Mouse (Mus musculus) stomach, embryonic 15.5 days (tissue): ENCODE measurements around the gene Asic1. TPM values are rescaled to one million over a fixed set of nuclear protein-coding genes. Genes with fewer than 3 reads are reported as not detected.

ENCODE experiments used
- ATAC-seq: fragments of 200-750 bp; cut with Nextera tagmentation; 2 replicates; pipeline ENCODE4 v1.8.0; 2017; ENCODE audit warnings: low read depth, moderate number of reproducible peaks, moderate TSS enrichment; ENCODE audit not compliant: insufficient read depth, low FRiP score
- H3K27ac ChIP-seq: fragments of 300-500 bp; sonication (generic); 2 replicates; pipeline ENCODE4 v1.5.1; 2015; ENCODE audit warnings: mild to moderate bottlenecking, inconsistent platforms
- H3K27me3 ChIP-seq: fragments of 300-500 bp; sonication (generic); replicated peaks from 2 replicates; pipeline ENCODE4 v1.6.1; 2015; ENCODE audit warnings: inconsistent platforms
- H3K36me3 ChIP-seq: fragments of 300-500 bp; sonication (generic); 2 replicates; pipeline ENCODE4 v1.6.1; 2015; ENCODE audit warnings: inconsistent platforms
- H3K4me1 ChIP-seq: fragments of 300-500 bp; sonication (generic); 2 replicates; pipeline ENCODE4 v1.6.1; 2015; ENCODE audit warnings: inconsistent platforms
- H3K4me2 ChIP-seq: fragments of 300-500 bp; sonication (generic); 2 replicates; pipeline ENCODE4 v1.6.1; 2015; ENCODE audit warnings: mild to moderate bottlenecking, inconsistent platforms
- H3K4me3 ChIP-seq: fragments of 300-500 bp; sonication (generic); replicated peaks from 2 replicates; pipeline ENCODE4 v1.5.1; 2015; ENCODE audit warnings: inconsistent platforms
- H3K9ac ChIP-seq: fragments of 300-500 bp; sonication (generic); 2 replicates; pipeline ENCODE4 v1.6.1; 2015; ENCODE audit warnings: inconsistent platforms
- H3K9me3 ChIP-seq: fragments of 300-500 bp; sonication (generic); 2 replicates; pipeline ENCODE4 v1.6.1; 2016; ENCODE audit warnings: inconsistent platforms
- WGBS: fragments of 180-500 bp; shearing (Covaris S2); methylation state at CpG from one replicate; pipeline ENCODE4 v1.1.7; 2015; 5-methylcytosine and 5-hydroxymethylcytosine counted together
- polyA plus RNA-seq: library from polyadenylated mRNA; unstranded; fragments of >200 nt; fragmentation: Nextera tagmentation; extraction: Ambion mirVana; gene quantifications from 2 replicates; pipeline ENCODE4 v1.2.1, GENCODE M21; 2015

Gene Asic1
- polyA plus RNA-seq, 1 experiment from 2014 or later = 1.6 TPM

DNA sequence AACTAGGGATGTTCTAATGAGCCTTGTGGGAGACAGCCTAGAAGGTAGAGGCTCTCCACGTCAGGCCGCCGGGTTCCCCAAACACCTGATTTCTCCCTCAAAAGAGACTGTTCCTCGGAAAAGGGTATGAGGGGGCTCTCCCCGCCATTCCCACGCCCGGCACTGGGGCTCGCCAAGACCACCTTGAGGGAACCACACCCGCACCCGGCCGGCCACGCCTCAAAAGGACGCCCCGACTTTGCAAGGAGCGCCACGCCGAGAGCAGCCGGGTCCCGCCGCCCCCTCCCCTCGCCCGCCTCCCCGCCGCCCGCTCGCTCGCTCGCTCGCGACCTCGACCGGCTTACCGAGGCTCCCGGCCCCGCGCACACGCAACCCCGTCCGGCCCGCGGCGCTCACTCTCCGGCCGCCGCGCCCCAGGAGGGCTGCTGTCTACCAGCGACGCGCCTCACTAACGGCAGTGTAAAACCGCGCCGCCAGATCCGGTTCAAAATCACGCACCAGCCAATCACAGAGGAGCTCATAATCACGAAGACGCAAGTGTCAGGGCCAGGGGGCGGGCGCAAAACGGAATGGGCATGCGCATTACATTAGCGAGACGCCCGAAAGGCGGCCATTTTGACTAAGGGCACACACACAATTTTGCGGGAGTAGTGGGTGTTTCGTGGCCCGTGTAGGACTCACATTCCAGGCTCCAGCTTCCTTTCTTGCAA is 18.9 kb upstream of the Asic1 start, which contains the start of gene Racgap1:
Racgap1 (minus strand) TSS at position 494 of the 710 bp plus-strand sequence.
- peaks cover 17% of the 10 kb centered on the region for H3K27me3 ChIP-seq
- ATAC-seq = peak; percentile 94
- H3K4me3 ChIP-seq = peak within 1 kb of the TSS; percentile 87
- H3K9ac ChIP-seq = peak within 1 kb of the TSS; percentile 61
- no peaks in the 10 kb centered on the region for H3K9me3 ChIP-seq
- peak within 1 kb of the TSS; percentile 45 for H3K27ac ChIP-seq
- H3K4me1 ChIP-seq = peaks cover 31% of the 10 kb centered on the region
- peak within 1 kb of the TSS; percentile 82 for H3K4me2 ChIP-seq
- H3K36me3 ChIP-seq = no peaks in the 10 kb centered on the region
- WGBS = under 1% methylated on average over 56 of the region's 68 CpGs

DNA sequence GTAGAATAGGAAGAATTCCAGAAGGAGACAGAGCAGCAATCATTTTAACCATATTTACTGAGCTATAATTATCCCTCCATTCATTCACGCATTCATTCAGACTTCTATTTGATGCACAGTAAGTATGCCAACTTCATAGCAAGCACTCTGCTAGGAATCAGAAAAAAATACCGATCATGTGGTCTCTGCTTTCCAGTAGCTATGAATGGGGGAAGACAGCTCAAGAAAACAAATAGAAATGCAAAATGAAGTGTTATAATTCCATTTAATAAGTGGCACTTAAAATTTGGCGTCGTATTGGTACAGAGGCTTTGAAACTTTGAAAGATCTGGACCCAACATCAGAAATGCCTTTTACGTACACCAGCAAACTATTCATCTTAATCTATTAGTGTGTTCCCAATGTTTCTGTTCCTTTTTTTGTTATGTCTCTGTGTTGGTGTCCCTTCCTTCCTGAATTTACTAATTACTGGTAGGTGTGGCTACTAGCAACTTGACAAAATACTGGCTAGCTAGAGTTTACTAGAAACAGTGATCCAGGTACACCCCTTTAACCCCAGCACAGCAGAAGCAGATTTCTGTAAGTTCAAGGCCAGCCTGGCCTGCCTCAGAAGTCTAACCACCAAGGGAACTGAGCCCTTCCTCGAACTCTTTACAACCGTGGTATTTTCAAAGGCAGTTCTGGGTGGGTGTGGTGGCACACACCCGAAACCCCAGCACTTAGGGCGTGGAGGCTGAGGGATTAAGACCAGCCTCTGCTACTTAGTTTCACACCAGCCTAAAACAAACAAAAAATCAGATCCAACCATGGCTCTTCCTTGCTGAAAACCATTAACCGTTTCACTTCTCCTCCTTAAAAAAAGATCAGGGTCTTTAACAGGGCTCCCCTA is 17.9 kb upstream of the Asic1 start:
- H3K4me1 ChIP-seq = peaks cover 31% of the 10 kb centered on the region
- WGBS = 55% methylated on average over 10 of the region's 10 CpGs
- H3K9me3 ChIP-seq = no peaks in the 10 kb centered on the region
- ATAC-seq = no peak
- peak overlapping the region; percentile 82 for H3K4me2 ChIP-seq
- 0 out of 2 replicates have a peak overlapping the region, but pooled peaks have one; percentile 24 for H3K27ac ChIP-seq
- H3K27me3 ChIP-seq = peaks cover 22% of the 10 kb centered on the region
- peak overlapping the region; percentile 87 for H3K4me3 ChIP-seq
- H3K36me3 ChIP-seq = no peaks in the 10 kb centered on the region
- no peak overlapping the region for H3K9ac ChIP-seq

DNA sequence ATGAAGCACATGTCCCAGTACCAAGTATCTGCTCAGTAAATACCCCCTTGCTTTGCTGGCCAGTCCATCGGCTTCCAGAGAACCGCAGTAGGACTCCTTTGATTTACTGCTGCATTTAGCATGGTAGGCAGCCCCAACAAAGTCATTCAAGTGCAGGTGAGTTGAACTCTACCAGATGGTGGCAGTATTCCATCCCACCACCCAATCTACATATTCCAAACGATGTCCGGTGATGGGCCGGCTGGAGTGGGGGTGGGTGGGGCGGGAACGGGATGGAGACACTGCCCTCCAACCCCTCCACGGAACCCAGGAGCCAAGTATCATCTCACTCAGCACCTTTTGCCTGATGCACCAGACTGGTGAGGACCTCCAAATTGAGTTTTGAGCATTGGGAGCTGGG is 16.9 kb upstream of the Asic1 start:
- H3K9ac ChIP-seq = no peak overlapping the region
- H3K4me2 ChIP-seq = peak overlapping the region; percentile 46
- no peaks in the 10 kb centered on the region for H3K9me3 ChIP-seq
- 9% methylated on average over 8 of the region's 8 CpGs for whole genome bisulfite sequencing
- H3K4me1 ChIP-seq = peaks cover 29% of the 10 kb centered on the region
- ATAC-seq = no peak
- 0 out of 2 replicates have a peak overlapping the region, but pooled peaks have one; percentile 24 for H3K27ac ChIP-seq
- H3K36me3 ChIP-seq = no peaks in the 10 kb centered on the region
- H3K27me3 ChIP-seq = peaks cover 22% of the 10 kb centered on the region
- H3K4me3 ChIP-seq = no peak overlapping the region

DNA sequence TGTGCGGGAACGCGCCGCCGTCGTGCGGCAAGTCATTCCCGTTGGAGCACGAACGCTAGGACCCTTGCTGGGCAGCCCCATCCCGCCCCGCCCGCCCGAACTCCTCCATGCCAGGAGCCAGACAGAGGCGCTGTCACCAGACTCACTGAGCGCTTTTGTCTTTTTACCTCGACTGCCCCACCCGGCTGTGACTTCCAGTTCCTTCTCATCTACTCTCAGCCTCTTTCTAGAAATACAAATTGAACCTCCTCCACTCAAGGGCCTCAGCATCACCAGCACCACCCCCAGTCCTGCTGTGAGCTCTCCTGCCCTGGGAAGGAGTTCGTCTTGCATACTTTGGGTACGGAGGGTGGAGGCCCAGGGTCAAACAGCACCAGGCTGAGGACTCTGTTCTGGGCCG is 16.3 kb upstream of the Asic1 start:
- no peak overlapping the region for H3K27ac ChIP-seq
- no peak overlapping the region for H3K9ac ChIP-seq
- H3K36me3 ChIP-seq = no peaks in the 10 kb centered on the region
- no peak for ATAC-seq
- H3K27me3 ChIP-seq = peaks cover 22% of the 10 kb centered on the region
- H3K4me3 ChIP-seq = no peak overlapping the region
- H3K9me3 ChIP-seq = no peaks in the 10 kb centered on the region
- WGBS = 12% methylated on average over 21 of the region's 21 CpGs
- H3K4me1 ChIP-seq = peaks cover 26% of the 10 kb centered on the region
- peak overlapping the region; percentile 46 for H3K4me2 ChIP-seq

DNA sequence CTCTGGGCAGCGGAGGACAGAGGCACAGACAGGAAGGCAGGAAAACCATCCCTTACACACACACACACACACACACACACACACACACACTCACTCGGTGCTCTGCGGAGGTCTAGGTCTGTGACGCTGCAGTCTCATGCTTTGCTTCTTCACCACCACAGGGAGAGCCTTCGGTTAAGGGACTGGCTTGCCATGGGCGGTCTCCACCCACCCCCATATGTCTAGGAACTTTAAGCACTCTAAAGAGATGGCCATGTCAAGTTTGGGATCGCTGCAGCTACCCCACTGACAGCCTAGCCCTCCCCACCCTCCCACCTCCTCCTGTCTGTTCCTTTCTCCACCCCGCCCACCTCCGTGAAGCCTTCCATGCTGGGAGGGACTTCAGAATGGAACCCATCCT is 14.2 kb upstream of the Asic1 start:
- Histone ChIP-seq H3K27me3 (peaks cover 22% of the 10 kb centered on the region), H3K9ac (no peak overlapping the region), H3K36me3 (no peaks in the 10 kb centered on the region), H3K4me1 (peaks cover 8% of the 10 kb centered on the region; the same call in 1 of the 2 replicates), H3K27ac (no peak overlapping the region), H3K9me3 (no peaks in the 10 kb centered on the region), H3K4me2 (no peak overlapping the region), H3K4me3 (no peak overlapping the region)
- ATAC-seq = no peak
- WGBS = 48% methylated on average over 9 of the region's 9 CpGs

DNA sequence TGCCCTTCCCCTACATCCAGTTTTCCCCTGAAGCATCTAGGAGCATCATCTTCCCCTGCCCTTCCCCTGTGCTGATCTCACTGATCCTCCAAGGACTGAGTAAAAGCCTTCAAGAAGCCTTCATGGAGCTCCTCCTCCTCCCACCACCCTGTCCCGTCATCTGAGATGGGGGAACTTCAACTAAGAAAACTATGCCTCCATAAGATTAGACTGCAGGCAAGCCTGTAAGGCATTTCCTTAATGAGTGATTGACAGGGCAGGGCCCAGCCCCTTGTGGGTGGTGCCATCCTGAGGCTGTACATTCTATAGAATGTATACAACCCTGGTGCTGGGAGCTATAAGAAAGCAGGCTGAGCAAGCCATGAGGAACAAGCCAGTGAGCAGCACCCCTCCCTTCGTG is 11.7 kb upstream of the Asic1 start:
- no peak overlapping the region for H3K27ac ChIP-seq
- peaks cover 22% of the 10 kb centered on the region for H3K27me3 ChIP-seq
- H3K9me3 ChIP-seq = no peaks in the 10 kb centered on the region
- H3K4me2 ChIP-seq = no peak overlapping the region
- WGBS = 47% methylated on average over 2 of the region's 2 CpGs
- no peak overlapping the region for H3K4me3 ChIP-seq
- H3K4me1 ChIP-seq = peaks cover 3% of the 10 kb centered on the region; the same call in 1 of the 2 replicates
- H3K36me3 ChIP-seq = no peaks in the 10 kb centered on the region
- ATAC-seq = no peak
- H3K9ac ChIP-seq = no peak overlapping the region

DNA sequence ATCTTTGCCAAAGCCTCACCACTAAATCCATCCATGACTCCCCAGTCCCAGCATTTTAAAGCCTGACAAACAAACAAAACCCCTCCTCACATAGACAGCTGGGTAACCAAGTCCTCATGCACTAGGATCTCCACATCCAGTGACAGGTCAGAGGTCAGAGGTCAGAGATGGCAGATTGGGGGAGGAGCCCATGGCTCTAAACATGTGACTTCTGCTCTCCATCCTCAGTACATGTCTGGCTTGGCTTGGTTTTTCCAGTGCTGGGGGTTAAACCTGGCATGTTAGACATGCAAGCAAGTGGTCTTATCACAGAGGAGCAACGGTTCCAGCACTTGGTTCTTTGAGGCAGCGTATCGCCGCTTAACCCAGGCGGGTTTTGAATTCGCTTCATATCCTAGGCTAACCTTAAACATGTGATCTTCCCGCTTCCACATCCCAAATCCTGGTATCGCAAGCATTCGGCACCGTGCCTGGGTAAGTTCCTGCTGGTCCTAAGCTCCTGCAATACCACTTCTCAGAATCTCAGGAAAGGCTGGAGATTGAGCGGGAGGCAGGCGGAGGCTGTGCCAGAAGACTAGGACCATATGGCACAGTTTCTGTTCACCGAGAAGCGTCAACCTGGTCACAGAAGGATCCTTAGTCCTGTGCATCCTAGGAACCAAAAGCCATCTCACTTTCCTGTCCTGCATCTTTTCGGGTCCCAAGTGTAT is 8.9 kb upstream of the Asic1 start:
- WGBS = 93% methylated on average over 15 of the region's 15 CpGs
- peaks cover 17% of the 10 kb centered on the region for H3K27me3 ChIP-seq

DNA sequence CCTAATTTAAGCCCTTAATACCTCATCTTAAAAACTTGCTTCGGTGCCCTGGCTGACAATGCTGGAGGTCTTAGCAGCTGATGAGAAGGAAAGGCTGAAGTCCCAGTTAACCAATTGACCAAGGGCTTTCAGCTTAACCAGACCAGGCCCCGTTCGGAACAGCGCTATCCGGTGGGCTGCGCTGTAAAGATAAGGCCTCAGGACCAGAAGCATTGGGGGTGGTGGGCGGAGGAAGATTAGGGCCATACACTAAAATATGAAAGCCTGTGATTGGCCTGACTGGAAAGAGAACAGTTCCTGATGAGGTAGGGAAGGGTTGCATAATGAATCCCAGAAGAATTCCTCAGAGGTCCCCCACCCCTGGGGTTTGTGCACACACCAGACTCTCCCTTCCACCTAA is 7.8 kb upstream of the Asic1 start:
- Histone ChIP-seq H3K4me3 (no peak overlapping the region), H3K4me2 (no peak overlapping the region), H3K9me3 (no peaks in the 10 kb centered on the region), H3K36me3 (no peaks in the 10 kb centered on the region), H3K9ac (no peak overlapping the region), H3K27me3 (peaks cover 18% of the 10 kb centered on the region), H3K4me1 (peaks cover 16% of the 10 kb centered on the region), H3K27ac (no peak overlapping the region)
- WGBS = 48% methylated on average over 7 of the region's 7 CpGs
- no peak for ATAC-seq

More for the DNA sequence above, 8.9 kb upstream of the Asic1 start:
- Histone ChIP-seq H3K9ac (no peak overlapping the region), H3K4me2 (no peak overlapping the region), H3K27ac (no peak overlapping the region), H3K9me3 (no peaks in the 10 kb centered on the region), H3K4me3 (no peak overlapping the region), H3K4me1 (peaks cover 16% of the 10 kb centered on the region), H3K36me3 (no peaks in the 10 kb centered on the region)
- no peak for ATAC-seq

DNA sequence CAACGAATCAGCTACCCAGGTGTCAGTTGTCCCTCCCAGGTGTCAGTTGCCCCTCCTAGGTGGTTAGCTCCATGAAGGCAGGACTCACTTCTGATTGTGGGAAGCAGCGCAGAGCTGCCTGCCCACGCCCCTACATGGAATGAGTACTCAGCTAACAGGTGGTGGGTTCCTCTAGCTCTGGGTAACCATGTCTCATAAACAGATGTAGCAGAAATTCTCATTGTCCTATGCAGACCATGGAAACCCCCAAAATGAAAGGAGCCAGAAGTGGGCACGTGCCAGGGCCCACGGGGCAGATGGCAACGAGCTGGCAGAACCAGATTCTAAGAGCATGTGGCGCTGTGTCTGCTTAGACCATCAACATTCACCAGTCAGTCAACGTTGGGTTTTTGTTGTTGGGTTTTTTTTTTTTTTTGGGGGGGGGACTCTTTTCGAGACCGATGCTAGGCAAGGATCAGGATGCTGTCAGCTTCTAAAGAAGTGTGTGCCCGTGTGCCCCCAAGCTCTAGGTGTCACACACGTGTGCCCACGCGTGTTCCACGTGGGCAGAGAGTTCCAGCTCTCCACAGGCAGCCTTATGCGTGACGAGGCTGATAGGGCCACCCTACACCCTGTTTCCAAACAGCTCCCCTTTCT is 6.1 kb upstream of the Asic1 start:
- no peak; the same call in 1 of the 2 replicates for ATAC-seq
- Histone ChIP-seq H3K4me3 (peak overlapping the region; percentile 45), H3K9me3 (no peaks in the 10 kb centered on the region), H3K27ac (peak overlapping the region; percentile 62), H3K9ac (no peak overlapping the region), H3K27me3 (peaks cover 25% of the 10 kb centered on the region), H3K4me1 (peaks cover 16% of the 10 kb centered on the region), H3K4me2 (peak overlapping the region; percentile 87), H3K36me3 (no peaks in the 10 kb centered on the region)
- WGBS = 3% methylated on average over 17 of the region's 17 CpGs

DNA sequence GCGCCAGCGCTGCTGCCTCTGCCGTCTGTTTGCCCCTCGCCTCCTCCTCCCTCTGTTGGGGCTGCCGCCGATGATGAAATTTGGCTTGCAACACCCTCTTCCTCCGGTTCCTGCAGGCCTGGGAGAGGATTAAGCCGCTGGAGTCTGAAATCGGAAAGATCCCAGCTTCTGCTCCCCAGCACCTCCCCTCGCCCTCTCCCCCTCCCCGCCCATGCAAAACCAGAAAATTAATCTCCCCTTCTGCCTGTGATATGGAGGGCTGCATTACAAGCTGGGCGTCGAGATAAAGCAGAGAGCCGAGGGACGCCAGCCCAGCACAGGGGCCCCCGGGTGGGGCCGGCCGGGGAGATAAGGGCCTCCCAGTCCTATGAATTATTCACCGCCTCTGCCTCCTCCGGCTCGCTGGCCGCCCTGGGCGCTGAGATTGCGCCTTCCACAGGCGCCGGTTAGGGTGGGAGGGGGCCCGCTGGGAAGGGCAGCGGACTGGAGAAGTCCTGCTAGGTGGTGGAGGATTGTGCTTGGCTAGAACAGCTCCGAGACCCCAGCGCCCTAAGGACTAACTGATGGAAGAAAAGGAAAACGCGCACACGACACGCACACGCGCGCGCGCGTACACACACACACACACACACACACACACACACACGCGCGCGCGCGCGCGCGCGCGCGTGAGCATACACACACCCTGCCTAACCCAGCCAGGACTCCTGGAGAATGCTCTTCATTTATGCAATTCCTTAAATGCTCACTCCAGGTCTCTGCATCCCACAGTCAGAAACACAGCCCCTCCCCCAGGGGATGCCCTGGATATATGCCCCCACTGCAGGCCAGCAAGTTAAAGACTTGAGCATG is 5.3 kb upstream of the Asic1 start:
- peak overlapping the region; percentile 87 for H3K4me2 ChIP-seq
- ATAC-seq = peak; percentile 93
- WGBS = under 1% methylated on average over 46 of the region's 52 CpGs
- no peaks in the 10 kb centered on the region for H3K36me3 ChIP-seq
- peaks cover 16% of the 10 kb centered on the region for H3K4me1 ChIP-seq
- peaks cover 33% of the 10 kb centered on the region for H3K27me3 ChIP-seq
- H3K9ac ChIP-seq = no peak overlapping the region
- H3K4me3 ChIP-seq = peak overlapping the region; percentile 45
- peak overlapping the region; percentile 62 for H3K27ac ChIP-seq
- no peaks in the 10 kb centered on the region for H3K9me3 ChIP-seq
